Mouse (Mus musculus) splenic B cell, adult 2 months (primary cell): ENCODE results near the gene Zic5.
A peak's percentile ranks its signal among the peaks of the same experiment; 100 is the strongest.
"Not testable (repeated sequence)": the region's sequence is repeated elsewhere in the genome, so short reads cannot be mapped to it uniquely, and the experiment has no call there.

ENCODE experiments used
- DNase-seq: peaks from one replicate; pipeline ENCODE4 v3.0.0-alpha.2; 2011; ENCODE audit warnings: low read depth, low spot score
- H3K27me3 ChIP-seq: 2 replicates; pipeline ENCODE4 v1.6.1; 2012; ENCODE audit warnings: mild to moderate bottlenecking, low read length, moderate library complexity, mixed read lengths; ENCODE audit not compliant: control insufficient read depth, poor library complexity, insufficient read depth, severe bottlenecking
- H3K36me3 ChIP-seq: 2 replicates; pipeline ENCODE4 v1.6.1; 2012; ENCODE audit warnings: mild to moderate bottlenecking, low read length, moderate library complexity, mixed read lengths; ENCODE audit not compliant: control insufficient read depth, poor library complexity, insufficient read depth, severe bottlenecking

The Zic5 gene

DNA sequence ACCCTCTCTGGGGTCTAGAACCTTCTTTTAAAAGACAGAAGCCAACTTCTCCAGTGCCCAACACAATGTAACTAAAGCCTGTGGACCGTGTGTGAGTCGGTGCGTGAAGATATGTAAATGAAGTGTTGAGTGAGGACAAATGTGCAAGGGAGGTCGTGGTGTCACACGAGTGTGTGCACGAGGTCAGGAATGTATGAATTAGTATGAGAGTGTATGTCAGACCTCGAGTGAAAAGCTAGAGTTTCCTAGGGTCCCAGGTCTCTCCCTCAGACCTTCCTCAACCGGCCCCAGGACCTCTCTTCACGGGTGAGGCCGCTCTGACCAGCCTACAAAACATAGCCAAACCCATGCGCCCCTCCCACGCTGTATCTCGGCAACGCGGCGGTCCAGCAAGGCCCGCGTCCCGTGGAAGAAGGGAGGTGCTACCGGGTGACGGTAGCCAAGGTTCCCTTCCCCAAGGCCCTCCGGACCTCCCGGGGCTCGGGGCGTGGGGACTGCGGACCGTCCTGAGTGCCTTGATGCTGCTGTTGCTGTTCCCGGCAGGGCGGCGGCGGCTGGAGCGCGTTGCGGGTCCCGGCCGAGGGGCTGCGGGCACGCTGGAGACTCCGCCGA lies 2.3 kb downstream of the Zic5 start:
- peak; percentile 39 for DNase-seq
- Histone ChIP-seq H3K27me3 (peaks cover 4% of the 10 kb centered on the region), H3K36me3 (no peaks in the 10 kb centered on the region)

DNA sequence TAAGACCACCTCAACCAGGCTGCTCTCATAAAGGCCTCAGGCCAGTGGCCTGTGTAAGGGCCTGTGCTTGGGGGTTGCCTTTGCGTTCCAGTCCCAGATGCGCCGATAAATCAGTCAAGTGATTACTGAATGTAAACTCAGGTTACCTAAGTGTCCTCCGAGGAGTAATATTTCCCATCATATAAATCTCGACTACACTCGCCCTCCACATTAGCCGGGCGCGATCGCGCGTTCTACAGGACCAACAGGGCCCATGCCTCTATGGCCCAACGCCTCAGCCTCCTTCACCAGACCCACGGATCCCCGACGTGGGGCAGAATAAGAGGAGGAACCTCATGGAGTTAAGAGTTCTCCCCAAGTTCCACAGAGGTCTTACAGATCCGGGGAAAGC lies 2.8 kb downstream of the Zic5 start:
- no peaks in the 10 kb centered on the region for H3K36me3 ChIP-seq
- DNase-seq, result no peak
- peaks cover 4% of the 10 kb centered on the region for H3K27me3 ChIP-seq

DNA sequence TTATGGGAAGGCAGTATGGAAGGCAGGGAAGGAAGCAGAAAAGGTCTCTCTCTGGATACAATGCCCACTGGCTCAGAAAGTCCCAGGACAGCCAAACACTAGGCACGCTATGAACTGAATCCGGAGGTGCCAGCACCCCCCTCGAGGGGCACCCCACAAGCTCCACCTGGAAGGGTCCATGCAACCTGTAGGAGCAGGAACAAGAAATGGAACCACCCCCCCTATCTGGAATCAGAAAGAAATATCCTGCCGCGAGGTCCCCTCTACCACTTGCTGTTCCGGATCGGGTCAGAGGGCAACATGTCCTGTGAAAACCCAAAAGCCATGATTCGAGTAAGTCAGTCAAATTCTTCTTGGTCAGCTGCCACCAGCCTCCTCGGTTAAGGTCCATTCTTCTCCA lies 3.5 kb downstream of the Zic5 start:
- H3K27me3 ChIP-seq, result peaks cover 4% of the 10 kb centered on the region
- no peaks in the 10 kb centered on the region for H3K36me3 ChIP-seq
- DNase-seq, result no peak

DNA sequence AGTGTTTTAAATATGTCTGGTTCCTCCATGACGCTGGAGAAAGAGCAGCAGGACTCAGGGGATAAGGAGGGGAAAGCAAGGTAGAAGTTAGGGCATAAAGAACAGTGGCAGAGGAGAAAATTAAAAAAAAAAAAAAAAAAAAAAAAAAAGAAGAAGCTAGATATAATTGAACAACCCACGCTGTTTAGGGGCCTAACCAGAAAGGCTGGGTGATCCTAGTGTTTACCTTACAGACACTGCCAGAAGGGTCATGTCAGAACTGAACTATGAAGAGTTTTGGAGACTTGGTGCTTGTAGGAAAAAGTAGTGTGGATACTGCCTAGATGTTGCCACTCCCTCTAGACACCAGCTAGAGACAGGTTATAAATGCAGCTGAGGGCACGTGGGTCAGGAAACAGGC lies 4.0 kb downstream of the Zic5 start:
- Histone ChIP-seq H3K36me3 (no peaks in the 10 kb centered on the region), H3K27me3 (peaks cover 2% of the 10 kb centered on the region)
- no peak for DNase-seq

DNA sequence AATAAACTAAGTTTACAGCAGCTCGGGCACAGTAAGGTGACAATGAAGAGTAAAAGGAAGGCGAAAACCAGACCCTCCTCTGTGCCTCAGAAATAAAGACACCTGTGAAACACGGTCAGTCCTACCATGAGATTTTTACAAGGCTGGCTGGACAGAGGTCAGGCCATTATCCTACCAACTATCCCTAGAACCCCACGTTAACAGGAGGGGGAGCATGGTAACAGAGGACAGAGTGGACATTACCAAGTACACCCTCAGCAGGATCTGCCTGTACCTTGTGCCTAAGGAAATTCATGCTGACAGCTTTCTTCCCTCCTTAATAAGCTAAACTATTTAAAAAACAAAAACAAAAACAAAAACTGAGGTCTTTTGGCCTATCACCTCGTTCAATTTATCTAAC lies 5.3 kb downstream of the Zic5 start:
- Histone ChIP-seq H3K36me3 (no peaks in the 10 kb centered on the region), H3K27me3 (peaks cover 2% of the 10 kb centered on the region)
- no peak for DNase-seq

DNA sequence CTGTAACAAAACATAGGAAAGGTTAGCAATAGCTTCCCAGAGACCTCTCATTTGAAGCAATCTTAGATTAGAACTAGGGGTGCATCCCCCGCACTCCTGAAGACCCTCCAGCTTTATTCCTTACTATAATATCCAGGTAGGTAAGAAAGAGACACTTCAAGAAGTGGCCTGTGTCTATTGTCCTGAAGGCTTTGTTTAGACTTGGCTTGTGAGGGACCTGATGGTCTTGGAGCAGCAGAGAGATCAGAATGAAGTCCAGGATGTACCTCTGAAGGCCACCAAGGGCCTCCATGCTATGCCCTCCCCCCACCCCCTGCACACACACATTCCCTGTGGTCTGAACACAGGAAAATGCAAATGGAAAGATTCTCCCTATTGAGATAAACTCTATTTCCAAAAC lies 5.7 kb downstream of the Zic5 start:
- DNase-seq, result no peak
- Histone ChIP-seq H3K27me3 (peaks cover 2% of the 10 kb centered on the region; the same call in 1 of the 2 replicates), H3K36me3 (no peaks in the 10 kb centered on the region)

DNA sequence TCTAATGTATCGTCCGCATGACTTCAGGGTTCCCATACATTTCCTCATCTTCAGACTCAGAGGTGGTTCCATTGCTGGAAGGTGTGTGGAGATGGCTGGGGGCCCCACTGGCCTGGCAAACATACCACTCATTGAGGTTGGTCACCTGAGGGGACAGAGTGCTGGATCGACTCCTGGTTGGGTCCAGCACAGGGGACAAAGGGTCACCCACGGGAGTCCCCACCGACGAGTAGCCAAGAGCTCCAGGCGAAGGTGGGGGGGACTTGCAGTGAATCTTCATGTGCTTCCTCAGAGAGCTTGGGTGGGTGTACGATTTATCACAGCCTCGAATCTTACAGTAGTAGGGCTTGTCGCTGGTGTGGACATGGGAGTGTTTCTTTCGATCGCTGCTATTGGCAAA lies 6.1 kb downstream of the Zic5 start:
- DNase-seq, H3K36me3 ChIP-seq, H3K27me3 ChIP-seq: not testable (repeated sequence)

DNA sequence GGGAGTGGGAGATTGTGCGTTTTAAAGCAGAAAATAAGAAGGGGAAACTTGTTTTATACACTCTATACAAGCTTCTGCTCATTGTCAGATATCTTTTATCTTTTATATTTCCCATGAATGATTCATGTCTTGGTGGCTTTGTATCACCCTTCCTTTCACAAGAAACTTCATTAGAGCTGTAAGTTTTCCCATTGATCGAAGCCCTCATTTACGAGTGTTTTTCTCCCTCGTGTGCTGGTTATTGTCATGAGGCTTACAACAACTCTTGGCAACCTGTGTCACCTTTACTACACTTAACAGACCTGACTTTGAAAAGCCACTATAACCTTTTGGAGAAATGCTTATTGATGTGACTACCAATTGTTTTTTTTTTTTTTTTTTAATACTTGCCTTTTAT lies 9.9 kb downstream of the Zic5 start:
- Histone ChIP-seq H3K27me3 (peaks cover 5% of the 10 kb centered on the region; the same call in 1 of the 2 replicates), H3K36me3 (no peaks in the 10 kb centered on the region)
- no peak for DNase-seq

DNA sequence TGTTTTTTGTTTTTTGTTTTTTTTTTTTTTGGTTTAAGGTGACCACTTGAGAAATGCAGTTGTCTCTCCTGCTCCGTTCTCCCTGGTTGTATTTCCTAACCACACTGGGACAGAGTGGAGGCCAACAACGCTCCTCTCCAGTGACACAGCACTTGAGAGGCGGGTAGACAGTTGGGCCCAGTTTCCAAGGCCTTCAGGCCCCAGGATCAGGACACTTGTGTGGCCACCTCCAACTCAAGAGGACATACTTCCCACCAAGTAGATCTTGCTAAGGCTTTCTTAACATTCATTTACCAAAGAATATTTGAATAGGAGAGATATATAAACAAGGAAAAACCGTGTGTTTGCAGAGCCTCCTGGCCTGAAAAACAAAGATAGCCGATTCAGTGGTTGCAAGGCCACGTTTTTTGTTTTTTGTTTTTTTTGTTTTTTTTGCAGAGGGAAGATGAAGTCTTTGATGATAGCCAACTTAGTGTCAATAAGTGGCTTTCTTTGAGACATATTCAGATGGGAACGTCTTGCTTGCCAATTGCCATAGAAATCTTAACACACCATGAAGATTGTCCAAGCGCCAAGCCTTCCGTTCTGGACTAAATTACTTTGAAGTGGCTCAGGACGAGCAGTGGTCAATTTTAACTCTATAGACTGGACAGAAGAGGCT lies 10.4 kb downstream of the Zic5 start:
- DNase-seq, result no peak
- Histone ChIP-seq H3K36me3 (no peaks in the 10 kb centered on the region), H3K27me3 (peaks cover 3% of the 10 kb centered on the region; the same call in 1 of the 2 replicates)

DNA sequence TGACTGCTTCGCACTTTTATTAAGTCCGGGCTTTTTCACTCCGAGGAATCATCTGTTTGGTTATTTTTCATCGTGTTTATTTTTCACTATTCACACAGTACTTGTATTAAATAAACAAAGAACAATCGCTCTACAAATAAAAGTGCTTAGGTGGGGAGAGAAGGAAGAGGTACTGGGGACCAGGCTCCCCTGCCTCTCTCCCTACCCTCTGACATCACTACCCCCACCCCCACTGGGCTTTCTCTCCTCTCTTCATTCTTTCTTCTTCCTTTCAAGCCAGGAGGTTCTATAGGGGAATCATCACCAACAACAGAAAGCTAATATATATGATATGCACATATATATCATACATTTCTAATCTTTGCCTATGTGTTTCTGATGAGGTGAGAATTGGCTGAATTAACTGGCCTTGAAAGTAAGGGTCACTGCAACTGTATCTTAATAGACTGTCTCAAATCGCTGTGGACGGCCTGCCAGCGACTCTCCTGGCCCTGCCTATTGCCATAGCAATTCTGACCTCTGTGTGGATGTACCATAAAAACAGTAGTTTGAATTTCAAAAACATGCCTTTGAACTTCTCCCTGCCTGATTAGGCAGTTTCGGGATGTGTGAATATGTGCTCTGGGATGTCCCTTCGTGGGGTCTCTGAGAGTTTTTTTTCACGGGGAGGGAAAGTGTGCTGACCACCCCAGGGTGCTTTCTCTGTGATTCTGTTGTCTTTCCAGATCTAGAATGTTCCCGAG lies 11.3 kb downstream of the Zic5 start:
- no peaks in the 10 kb centered on the region for H3K36me3 ChIP-seq
- H3K27me3 ChIP-seq, result peaks cover 3% of the 10 kb centered on the region; the same call in 1 of the 2 replicates
- DNase-seq, result no peak

DNA sequence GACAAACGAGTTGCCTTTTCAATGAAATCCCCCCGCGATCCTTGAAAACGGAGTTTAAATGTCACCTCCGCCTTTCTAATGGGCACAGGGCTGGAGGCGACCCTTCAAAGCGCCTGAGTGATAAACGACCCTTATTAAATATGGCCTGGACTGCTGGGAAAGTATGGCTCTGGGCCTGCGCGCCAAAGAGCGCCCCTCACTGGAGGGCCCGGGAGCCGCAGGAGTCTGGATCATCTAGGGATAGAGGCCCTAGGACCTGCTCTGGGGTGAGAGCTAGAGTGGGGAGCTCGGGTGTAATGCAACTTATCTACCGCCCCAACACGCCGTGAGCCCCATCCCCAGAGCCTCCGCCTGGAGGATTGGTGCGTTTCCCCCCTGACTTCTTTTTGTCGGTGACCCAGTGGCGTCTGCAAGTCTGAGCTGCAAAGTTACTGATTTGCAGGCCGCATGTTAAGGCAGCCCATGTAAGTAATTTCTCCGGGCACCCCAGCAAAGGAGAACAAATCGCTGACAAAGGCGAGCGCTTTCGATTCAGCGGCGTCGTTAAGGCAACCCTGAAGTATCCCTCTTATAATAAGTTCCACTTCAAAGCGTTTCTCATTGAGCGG lies 12.0 kb downstream of the Zic5 start:
- Histone ChIP-seq H3K27me3 (peaks cover 3% of the 10 kb centered on the region; the same call in 1 of the 2 replicates), H3K36me3 (no peaks in the 10 kb centered on the region)
- no peak for DNase-seq

DNA sequence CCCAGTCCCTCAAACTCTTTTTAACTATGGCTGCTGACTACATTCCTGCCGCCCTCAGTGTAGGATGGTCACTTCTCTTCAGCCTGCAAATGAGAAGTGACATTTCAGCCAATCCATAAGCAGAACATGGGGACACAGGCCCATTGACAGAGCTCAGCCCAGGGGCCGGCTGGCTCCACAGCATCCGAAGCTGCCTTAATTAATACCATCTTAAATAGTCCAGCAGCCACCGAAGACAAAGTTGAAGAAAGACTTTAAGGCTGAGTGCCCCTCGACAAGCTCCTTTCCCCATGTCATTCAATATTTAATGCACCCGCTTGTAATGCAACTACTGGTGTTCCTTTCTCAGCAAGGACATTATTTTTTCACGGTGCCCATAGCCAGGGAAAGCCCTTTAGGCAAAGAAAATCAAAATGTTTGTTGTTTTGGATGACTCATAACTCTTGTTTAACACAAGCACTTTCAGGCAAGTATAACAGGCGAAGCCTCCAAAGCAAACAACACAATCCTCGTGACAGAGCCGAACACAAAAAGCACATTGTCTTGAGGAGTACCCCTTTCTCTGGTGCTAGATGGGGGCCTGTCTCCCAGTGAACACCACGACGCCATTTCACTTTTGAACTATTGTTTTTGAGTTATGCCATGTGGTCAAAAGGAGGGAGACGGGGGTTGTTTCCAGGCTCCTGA lies 12.6 kb downstream of the Zic5 start:
- H3K36me3 ChIP-seq, result no peaks in the 10 kb centered on the region
- DNase-seq, result no peak
- H3K27me3 ChIP-seq, result peaks cover 3% of the 10 kb centered on the region; the same call in 1 of the 2 replicates

DNA sequence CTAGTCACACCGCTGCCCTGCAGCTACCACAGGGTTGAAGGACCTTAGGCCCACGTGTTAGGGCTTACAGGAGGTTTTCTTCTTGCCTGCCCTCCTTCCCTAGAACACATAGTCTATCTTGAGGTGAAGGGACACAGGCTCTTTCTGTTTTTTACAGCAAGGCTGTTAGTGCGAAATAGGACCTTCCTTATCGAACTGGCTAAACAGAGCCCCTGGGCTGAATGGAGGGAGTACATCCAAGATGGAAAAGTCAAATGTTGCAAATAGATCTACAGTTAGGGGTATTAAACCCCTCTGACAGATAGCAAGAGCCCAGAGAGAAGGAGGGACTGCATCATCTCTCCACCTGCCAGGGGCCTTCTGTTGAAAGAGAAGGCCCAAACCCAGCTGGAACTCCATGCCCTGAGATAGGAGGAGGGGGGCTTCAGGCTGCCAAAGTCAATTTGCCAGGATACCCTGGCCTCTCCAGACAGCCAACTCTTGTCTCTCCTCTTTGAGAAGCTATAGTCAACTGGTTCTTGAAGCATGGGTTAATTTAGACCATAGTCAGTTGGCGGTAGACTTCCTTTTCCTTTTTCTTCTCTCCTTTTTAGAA lies 13.8 kb downstream of the Zic5 start:
- Histone ChIP-seq H3K36me3 (no peaks in the 10 kb centered on the region), H3K27me3 (peaks cover 3% of the 10 kb centered on the region; the same call in 1 of the 2 replicates)
- no peak for DNase-seq
